Mouse (Mus musculus) myocyte (in vitro differentiated cells): ENCODE data around the gene Aagab.

ENCODE experiments used
- E2F4 ChIP-seq: IDR thresholded peaks from one replicate; pipeline ENCODE4 v1.6.1; 2011; ENCODE audit warnings: mild to moderate bottlenecking, control low read depth, moderate library complexity; ENCODE audit not compliant: insufficient read depth
- POLR2A ChIP-seq: IDR thresholded peaks from one replicate; pipeline ENCODE4 v1.6.1; 2011; ENCODE audit warnings: low read depth, mild to moderate bottlenecking, control low read depth, moderate library complexity; ENCODE audit not compliant: insufficient read length
- POLR2AphosphoS2 ChIP-seq: IDR thresholded peaks from one replicate; pipeline ENCODE4 v1.6.1; 2011; ENCODE audit warnings: low read depth, control low read depth; ENCODE audit not compliant: insufficient read length
- TCF12 ChIP-seq: IDR thresholded peaks from one replicate; pipeline ENCODE4 v1.6.1; 2011; ENCODE audit warnings: mild to moderate bottlenecking, control low read depth; ENCODE audit not compliant: poor library complexity, insufficient read depth, severe bottlenecking

GRCm38 (mm10) chr9:63664300-63664745 is 61.9 kb downstream of the Aagab start:
- TF ChIP-seq E2F4 (no peak), POLR2A (no peak), TCF12 (no peak), POLR2AphosphoS2 (no peak)
